Mouse (Mus musculus) megakaryocyte-erythroid progenitor cell, adult 5-6 weeks (primary cell): ENCODE data around the gene Snx25. TPM values are rescaled to one million over a fixed set of nuclear protein-coding genes. Genes with fewer than 3 reads are reported as not detected.
"Not testable (repeated sequence)": the region's sequence is repeated elsewhere in the genome, so short reads cannot be mapped to it uniquely, and the experiment has no call there.

Source experiments
- ATAC-seq: replicated peaks from 2 replicates; pipeline ENCODE4 v1.8.0; 2016; ENCODE audit warnings: mild to moderate bottlenecking, inconsistent platforms; ENCODE audit not compliant: severe bottlenecking, poor library complexity, low FRiP score, low TSS enrichment
- total RNA-seq, 2 experiments: library from RNA; stranded (forward) in 1 of 2; stranded (reverse) in 1 of 2; fragments of 200-1000, 215-1000 nt in 1 of 2; fragments of >200 nt in 1 of 2; fragmentation: Nextera tagmentation in 1 of 2; gene quantifications; 2 replicates each; pipeline ENCODE4 v1.2.3; 2014 to 2017

Gene Snx25
- total RNA-seq, 2 experiments from 2014 or later: 8.5 to 25.4 TPM

GRCm38 (mm10) chr8:46140376-46141120, 11.4 kb downstream of the Snx25 start:
- no peak for ATAC-seq

- ATAC-seq: no peak
These were observed 13.9 kb downstream of the Snx25 start for GRCm38 (mm10) chr8:46137843-46138596.

GRCm38 (mm10) chr8:46137336-46137735, 14.6 kb downstream of the Snx25 start:
- ATAC-seq: no peak

- not testable (repeated sequence) for ATAC-seq
These were observed 16.4 kb downstream of the Snx25 start for GRCm38 (mm10) chr8:46135546-46135945.

DNA sequence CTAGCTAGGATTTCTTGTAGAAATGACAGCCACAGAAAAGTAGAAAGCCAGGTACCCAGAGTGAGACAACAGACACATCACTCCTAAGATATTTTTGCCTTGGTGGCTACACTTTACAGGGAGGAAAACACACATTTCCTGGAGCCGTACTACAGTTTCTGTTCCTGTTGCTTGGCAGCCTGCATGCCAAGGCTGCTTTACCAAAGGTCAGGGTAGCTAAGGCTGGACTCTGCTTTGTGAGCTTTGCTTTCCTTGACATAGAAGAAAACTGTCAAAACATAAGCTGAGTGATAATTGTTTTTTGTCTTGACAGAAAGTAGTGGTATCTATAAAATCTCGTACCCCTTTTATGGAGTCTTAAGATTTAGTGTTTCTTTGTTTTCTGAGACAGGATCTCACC, 21.5 kb downstream of the Snx25 start:
- ATAC-seq: no peak

DNA sequence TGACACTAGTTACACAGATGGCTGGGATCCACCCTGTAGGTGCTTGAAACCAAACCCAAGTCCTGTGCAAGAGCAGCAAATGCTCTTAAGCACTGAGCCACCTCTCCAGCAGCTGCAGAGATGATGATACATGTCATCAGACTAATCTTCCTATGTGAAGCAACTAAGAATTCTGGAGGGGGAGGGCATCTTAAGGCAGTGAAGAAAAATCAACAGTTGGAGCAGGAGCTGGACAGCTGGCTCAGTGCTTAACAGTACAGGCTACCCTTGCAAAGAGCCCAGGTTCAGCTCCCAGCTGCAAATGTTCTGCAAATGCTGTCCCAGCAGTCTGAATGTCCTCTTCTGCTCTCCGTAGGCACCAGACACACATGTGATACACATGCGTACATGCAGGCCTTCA, 29.5 kb downstream of the Snx25 start:
- ATAC-seq: no peak

GRCm38 (mm10) chr8:46119176-46119575, 32.8 kb downstream of the Snx25 start:
- ATAC-seq: no peak

GRCm38 (mm10) chr8:46117172-46117571, 34.8 kb downstream of the Snx25 start:
- no peak for ATAC-seq

DNA sequence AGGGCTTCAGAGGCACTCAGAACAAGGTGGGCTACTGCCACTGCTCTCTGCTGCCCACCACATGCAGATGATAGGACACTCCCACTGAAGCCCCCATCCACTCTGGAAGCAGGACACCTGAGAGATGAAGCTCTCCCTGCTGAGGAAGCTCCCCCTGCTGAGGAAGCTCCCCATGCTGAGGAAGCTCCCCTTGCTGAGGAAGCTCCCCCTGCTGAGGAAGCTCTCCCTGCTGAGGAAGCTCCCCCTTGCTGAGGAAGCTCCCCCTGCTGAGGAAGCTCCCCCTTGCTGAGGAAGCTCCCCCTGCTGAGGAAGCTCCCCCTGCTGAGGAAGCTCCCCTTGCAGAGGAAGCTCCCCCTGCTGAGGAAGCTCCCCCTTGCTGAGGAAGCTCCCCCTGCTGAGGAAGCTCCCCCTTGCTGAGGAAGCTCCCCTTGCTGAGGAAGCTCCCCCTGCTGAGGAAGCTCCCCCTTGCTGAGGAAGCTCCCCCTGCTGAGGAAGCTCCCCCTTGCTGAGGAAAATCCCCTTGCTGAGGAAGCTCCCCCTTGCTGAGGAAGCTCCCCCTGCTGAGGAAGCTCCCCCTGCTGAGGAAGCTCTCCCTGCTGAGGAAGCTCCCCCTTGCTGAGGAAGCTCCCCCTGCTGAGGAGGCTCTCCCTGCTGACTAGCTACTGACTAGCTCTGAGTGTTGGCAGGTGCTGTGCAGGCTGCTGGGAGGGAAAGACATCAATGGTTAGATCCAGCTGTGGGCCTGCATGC, 38.4 kb downstream of the Snx25 start:
- not testable (repeated sequence) for ATAC-seq

GRCm38 (mm10) chr8:46107690-46108089, 44.3 kb downstream of the Snx25 start:
- no peak for ATAC-seq

DNA sequence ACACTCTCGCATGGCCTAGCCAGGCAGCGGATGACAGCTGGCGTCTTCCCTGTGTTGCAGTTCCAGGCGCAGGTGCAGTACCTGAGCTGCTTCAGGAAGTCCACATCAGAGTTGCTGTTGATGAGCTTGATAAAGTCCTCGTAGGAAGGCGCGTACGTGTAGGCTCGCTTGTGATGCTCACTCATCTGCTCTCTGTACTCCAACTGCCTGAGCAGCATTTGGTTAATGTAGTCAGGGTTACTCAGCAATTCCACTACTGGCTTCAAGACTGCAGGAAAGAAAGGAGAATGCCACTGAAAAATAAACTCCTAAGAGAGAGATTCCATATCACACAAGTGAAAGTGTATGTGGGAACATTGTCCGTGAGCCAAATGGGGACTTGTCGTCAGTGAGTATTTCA, 48.5 kb downstream of the Snx25 start:
- ATAC-seq: no peak

DNA sequence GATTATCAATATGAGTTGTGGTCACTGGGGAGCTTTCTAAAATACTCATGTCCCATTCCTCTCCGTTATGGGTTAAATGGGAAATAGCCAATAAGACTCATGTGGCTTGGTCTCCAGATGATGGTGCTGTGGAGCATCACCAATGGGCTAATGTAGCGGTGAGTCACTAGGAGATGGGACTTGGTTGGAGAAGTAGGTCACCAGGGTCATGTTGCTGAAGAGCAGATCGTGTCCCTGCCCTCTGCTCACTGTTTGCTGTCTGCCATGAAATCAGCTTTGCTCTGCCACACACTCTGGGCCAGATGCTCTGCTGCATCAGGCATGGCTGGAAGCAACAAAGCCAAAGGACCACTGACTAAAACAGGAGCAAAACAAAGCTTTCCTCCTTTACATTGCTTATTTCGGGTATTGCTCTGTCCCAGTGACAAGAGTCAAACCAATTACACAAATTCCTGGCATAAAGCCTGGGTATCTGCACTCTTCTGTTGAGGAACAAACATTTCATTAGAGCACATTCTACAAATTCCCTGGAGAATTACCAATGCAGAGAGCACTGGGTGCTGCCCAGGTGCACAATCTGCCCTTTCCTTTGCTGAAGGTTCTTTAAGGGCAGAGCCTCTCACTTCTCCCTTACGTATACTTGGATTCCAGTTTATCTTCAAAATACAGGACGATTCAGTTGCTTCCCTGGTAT, 59.1 kb downstream of the Snx25 start:
- no peak for ATAC-seq

- no peak for ATAC-seq
These were observed 68.8 kb downstream of the Snx25 start for GRCm38 (mm10) chr8:46083141-46083540.

DNA sequence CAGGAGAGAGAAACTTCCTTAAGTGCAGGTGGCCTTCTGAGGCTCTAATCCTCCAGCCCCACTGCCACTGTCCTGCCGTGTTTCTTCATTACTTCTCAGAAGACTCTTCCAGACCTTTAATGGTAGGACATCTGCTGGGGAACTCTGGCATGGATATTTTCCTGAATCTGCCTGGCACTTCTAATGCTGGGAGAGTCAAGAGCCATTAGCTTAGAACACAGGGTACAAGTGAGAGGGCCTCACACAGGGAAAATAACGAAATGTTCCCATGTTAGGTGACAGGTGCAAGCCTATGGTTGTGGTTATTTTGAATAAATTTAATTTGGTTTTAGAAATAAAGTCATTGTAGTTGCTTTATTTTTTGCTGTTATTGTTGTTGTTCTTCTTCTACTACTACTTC, 70.9 kb downstream of the Snx25 start:
- no peak for ATAC-seq

DNA sequence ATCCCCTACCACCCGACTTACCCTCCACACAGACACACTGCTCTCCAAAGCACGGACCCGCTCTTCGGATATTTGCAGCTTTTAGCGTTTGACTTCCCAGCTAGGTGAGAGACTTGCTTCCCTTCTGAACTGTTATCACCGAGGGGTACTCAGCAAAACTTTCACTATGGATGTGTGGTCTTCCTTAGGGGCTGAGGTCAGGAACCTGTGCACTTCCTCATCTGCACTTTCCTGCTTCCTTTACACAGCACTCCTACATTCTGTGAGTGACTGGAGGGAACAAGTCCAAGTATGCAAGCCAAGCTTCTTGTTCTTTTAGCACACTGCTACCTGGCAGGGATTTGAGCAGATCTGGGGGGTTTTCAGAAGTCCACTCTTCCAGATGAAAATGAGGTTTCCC, 73.1 kb downstream of the Snx25 start:
- no peak for ATAC-seq

GRCm38 (mm10) chr8:46075223-46075622, 76.7 kb downstream of the Snx25 start:
- ATAC-seq: no peak

GRCm38 (mm10) chr8:46073540-46074140, 78.3 kb downstream of the Snx25 start:
- no peak for ATAC-seq

GRCm38 (mm10) chr8:46072798-46073197, 79.2 kb downstream of the Snx25 start:
- ATAC-seq: no peak

DNA sequence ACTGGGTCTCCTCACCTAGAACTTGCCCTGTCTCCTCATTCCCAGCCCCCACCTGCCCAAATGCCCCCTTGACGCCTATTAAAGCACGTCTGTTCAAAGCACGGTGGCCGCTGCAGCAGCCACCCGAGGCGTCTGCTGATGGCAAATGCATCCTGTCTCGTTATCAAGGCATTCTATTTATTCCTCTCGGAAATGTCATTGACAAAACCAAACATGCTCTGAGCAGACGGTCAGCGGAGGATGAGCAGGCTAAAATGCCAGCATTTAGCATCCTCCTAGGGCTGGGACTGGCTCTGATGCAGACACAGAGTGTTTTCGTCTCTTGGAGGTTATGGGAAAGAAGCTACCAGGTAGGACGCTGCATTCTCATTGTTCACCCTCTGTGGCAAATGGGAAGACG, 111.7 kb downstream of the Snx25 start:
- ATAC-seq: no peak
